Mouse (Mus musculus): ENCODE measurements at regions not wholly inside any gene's neighbourhood (a gene's known extent, or its start where the extent isn't known, plus 50 kb on each side); places are given as distances from the start of the nearest gene placed in this dataset.

DNA sequence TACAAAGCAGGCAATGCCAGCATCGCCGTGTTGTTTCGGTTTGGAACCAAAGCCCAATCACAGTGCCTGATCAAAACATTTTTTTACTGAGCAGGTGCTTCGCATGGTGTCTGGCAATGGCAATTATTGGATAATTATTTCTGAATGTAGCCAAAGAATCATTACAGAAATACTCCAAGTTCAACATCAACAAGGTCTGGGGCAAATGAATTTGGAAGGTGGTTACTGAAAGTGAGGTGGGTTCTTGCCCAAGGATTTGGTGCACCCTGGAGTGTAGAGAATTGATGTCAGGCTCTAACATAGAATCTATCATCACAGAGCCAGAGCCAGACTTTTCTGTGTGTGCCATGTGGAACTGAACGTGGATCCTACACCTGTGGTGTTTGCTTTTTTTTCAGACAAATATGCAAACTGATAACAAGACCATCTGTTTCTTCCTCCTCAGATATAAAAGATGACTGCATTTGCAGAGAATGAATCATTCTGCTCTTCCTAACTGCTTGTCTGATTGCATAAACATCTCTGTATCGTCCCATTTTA, 2240.9 kb upstream of the Gm7489 start:
- no peak for DNase-seq (ENCODE audit: low spot score)

DNA sequence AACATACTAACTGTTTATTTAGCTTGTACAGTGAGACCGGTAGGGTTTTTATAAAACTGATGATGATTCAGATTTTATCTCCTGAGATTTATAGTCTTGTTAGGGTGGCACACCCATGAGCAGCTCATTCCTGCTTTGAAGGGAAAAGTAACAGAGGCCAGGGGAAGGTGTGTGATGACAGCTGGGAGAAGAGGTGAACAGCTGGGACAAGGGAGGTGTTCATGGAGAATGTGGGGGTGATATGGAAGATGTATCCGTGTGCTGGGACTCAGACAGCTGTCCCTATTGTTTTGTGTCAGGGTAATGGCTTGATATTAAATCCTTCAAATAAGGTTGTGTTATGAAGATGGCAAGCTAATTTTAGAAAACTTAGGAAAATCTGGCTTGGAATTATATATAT, 2238.4 kb upstream of the Gm7489 start:
- no peak for DNase-seq (ENCODE audit: low spot score)

DNA sequence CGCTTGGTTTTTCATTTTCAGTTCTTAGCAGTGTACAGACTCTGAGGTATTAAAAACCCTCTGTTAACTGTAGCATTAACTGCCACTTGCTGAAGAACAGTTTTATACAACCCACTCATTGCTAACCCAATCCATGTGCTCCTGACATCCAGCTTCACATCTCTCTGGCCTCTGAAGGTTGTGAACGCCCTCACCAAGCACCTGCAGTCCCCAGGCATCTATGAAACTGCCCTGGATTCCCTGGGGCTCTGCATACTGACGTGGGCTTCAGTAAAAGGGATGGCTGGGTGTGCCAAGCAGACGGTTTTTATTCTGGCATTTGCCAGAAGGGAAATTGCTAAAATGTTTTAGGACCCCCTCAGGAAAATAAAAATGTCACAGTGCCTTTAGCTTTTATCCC, 2232.2 kb upstream of the Gm7489 start:
- DNase-seq (ENCODE audit: low spot score), result no peak

DNA sequence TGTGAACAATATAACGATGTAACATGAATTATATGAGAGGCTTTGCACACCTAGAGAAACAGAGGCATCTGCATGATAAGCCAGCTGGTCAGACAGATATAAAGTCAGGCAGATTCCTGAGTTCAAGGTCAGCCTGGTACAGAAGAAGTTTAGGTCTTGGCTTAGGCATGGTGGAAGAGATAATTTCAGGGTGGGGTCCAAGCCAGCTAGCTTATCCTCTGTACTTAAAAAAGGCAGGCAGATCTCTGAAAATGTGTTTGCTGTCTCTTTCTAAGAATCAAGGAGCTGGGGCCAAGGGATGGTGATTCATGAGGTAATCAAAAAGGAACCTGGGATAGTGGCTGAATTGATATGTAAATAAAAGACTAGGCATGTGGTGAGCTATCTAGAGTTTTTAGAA, 2227.1 kb upstream of the Gm7489 start:
- DNase-seq (ENCODE audit: low spot score), result no peak

DNA sequence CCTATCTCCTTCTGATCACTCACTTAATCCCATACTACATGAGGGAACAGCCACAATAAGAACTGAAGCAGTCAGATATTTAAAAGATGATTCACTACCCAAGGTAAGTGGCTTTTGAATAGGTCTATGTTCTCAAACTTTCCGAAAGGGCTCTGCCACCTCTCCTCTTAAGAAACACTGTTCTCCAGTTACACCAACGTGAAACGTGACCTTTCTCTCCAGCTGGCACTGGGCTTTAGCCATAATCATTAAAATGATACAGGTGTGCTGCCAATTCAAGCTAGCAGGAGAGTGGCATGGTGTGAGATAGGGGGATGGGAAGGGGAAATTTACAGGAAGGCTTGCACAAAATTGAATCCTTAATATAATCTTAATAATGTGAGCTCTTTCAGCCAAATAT, 2216.4 kb upstream of the Gm7489 start:
- DNase-seq (ENCODE audit: low spot score), result no peak

DNA sequence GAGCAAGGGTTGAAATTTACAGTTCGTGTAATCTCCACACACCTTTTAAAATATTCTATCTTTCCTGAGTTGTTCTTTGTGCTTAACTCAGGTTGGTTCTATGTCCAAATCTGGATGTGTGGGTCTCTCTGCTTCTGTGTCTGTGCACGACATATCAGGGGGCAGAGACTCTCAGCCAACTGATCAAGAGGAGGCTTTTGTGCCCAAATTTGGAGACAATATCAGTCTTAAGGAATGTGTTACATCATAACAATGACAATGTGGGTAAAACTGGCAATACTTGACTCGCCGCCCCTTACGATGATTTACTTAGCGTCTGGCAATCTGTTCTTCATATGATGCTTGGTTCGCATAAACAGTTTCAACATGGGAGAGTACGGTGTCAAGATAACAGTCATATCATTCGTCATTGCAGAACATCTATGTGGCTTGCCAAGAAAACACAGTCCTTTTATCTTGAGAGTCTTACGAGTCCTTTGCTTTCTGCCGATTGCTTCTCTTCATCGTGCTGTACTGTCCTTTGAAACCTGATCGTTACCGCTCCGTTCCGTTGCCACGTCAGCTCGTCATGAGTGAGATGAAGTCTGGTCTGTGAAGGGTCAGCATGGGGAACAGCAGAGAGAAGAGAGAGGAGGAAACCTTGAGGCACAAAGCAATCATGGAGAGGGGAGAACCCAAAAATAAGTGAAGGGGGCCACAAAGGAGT, 2212.9 kb upstream of the Gm7489 start:
- DNase-seq (ENCODE audit: low spot score), result no peak

DNA sequence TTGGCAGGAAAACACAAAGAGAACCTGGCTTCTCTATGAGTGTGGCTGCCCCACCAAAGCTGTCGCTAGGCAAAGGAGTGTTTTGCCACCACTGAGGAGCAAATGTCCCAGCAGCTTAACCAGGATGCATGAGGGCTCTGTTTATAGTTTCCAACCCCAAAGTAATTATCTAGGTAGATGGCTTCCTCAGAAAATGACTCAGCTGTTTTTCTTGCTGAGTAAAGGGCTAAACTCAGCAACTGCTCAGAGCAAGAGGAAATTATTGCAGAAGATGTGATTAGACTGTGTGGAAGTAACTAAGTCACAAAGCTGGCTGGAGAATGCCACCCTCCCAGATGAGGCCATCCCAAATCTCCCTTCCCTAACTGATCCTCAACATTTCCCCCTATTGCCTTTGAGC, 2211.2 kb upstream of the Gm7489 start:
- DNase-seq (ENCODE audit: low spot score), result no peak

DNA sequence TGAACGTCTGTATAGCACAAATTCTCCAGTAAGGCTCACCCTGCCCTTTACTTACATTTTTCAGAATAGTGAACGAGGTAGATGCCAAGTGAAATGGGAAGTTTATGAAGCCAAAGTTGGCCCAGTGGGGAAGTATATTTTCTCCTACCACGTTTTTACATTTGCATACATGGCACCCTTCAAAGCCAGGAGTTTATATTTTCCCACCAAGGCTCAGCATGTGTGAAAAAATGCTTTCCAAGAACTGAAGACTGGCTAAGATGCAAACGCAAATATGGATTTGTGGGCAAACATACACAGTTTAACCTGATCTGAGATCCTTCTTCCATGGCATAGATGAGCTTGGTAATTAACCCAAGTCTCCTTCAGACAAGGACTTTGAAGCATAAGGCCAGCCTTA, 2209.4 kb upstream of the Gm7489 start:
- DNase-seq (ENCODE audit: low spot score), result no peak

DNA sequence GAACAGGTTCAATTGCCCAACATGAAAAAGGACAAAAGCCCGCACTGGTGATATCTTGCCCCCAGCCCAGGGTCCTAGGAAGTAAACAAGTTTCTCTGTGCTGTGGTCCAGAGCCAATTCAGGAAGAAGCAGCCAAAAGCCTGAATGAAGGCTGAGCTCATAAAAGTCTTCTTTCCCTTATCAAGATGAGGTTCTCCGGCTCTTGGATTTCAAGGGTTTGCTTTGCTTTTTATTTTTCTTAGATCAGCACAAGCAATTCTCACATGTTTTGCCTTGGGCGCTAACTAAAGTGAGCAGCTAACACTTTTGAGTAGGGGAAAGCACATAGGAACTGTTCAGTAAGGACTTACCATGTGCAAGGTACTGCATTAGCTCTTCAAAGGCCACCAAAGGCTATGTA, 2208.0 kb upstream of the Gm7489 start:
- no peak for DNase-seq (ENCODE audit: low spot score)

DNA sequence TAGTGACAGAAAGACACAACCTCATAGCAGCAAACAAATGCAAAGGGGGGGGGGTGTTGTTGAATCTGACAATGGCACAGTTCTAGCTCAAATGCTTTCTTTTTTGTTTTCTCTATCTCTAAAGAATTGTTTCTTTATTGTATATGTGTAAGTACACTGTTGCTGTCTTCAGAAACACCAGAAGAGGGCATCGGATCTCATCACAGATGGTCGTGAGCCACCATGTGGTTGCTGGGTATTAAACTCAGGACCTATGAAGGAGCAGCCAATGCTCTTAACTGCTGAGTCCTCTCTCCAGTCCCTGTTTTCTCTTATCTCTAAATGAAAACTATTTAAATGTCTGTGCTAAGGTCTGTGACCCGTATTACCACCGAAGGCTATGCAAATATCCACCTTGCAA, 2207.4 kb upstream of the Gm7489 start:
- DNase-seq (ENCODE audit: low spot score), result no peak

DNA sequence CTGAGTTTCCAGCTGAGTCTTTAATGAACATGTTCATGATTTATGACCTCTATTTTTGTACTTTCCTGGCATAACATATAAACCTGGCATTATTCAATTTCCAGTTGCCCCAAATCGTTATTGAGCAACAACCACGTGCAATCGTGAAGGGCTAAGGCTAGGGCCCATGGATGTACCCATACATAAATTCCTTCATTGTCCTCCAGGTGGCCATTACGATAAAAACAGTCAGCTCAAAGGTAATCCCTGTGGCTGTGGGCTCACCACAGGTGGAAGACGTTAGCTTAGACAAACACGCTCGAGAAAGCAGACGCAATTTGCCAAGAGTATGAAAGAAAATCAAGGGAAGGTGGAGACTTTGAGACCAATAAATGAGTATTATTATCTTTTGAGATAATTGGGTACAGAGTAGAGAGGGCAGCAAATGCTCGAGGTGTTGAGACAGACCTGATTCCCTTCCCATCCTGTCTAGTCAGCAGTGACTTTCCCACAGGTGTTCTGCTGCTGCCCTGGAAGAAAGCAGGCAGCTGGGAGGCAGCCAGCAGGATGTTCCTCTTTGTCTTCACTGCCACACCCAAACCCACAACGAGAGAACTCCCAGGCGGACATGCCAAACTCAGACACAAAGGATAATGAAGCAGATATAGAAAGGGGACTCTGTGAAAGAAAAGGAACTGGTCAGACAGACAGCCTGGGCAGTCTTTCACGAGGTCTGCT, 2205.4 kb upstream of the Gm7489 start:
- DNase-seq (ENCODE audit: low spot score), result no peak

DNA sequence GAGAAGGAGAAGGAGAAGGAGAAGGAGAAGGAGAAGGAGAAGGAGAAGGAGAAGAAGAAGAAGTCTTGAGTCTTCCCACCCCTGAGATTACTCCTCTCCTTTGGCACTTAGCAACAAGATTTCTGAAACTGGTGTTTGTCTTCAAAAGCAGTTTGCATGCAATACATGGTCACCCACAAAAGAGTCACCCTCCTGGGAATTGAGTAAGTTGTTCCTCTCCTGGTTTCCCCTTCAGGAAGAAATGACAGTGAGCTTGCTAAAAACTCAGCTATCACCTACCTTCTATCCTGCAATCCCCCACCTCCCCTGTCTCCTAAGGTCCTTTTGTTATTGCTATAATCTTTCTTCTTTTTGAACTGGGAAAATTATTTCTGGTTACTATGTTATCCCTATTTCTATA, 2204.2 kb upstream of the Gm7489 start:
- DNase-seq (ENCODE audit: low spot score), result no peak

DNA sequence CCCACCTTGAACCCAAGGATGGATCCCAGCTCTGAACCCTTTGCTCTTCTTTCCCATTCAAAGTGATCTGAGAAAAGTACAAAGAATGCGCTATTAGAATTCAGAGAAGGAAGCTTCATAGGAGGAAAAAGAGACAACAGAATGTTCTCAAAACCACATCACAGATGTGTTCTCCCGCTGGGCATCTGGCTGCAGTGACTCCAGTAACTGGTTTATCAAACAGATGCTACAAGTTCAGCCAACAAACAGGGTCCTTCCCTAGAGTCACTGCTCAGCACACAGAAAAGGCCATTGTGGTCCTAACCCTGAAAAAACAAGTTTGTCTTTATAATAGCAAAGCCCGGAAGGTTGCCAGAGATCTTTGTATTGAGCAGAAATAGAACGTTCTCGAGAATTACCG, 2203.5 kb upstream of the Gm7489 start:
- DNase-seq (ENCODE audit: low spot score), result no peak

DNA sequence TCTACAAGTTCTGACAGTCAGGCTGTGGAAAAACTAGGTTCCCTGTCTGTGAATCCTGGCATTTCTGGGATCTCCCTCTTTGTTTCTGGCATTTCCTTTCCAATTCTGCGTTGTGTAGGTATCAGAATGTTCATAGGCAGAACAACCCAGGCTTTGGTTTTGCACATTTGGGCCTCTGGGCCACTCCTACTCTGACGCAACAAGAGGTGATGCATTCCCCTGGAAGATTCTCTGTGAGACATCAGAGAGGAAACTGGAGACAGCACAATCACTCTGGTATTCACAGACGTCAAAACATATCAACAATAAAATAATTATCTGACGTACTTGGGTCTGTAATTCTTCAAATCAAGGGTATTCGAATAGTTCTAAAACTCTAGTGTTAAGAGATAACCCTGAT, 2202.4 kb upstream of the Gm7489 start:
- DNase-seq (ENCODE audit: low spot score), result no peak

DNA sequence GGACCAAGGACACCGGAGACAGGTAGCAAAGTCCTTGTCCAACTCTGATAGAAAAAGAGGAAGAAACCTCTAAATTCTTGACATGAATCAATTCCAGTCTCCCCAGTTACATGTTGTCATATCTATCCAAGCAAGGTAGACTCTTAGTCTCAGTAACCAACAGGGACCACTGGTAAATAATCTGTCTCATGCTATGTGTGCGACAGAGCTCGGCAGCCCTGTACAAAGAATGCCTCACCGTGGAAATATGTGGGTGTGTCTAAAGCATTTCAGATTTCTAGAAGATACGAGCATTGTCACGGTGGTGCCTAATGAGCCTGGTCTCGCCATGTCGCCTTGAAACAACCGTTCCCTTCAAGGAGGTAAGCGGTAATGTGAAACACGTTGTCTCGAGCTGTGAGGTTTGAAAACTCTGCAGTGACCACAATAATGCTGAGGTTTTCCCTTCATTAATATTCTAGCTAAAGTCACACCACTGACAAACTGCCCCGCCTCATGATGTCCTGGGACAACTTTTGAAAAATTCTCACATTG, 2197.6 kb upstream of the Gm7489 start:
- no peak for DNase-seq (ENCODE audit: low spot score)

DNA sequence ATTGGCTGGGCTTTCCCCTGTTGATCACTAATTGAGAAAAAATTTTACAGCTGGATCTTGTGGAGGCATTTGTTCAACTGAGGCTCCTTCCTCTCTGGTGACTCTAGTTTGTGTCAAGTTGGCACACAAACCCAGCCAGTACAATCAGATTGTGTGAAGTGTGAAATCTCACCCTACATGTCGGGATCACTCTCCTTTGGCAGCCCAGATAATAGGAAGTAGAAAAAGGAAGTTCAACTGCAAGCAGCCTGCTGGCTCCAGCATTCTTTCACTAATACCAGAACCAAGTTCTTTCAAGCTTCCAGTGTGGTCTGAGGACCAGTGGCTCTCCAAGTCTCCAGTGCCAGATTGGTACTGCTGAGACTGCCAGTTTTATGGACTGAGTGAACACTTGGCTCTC, 2195.2 kb upstream of the Gm7489 start:
- no peak for DNase-seq (ENCODE audit: low spot score)

DNA sequence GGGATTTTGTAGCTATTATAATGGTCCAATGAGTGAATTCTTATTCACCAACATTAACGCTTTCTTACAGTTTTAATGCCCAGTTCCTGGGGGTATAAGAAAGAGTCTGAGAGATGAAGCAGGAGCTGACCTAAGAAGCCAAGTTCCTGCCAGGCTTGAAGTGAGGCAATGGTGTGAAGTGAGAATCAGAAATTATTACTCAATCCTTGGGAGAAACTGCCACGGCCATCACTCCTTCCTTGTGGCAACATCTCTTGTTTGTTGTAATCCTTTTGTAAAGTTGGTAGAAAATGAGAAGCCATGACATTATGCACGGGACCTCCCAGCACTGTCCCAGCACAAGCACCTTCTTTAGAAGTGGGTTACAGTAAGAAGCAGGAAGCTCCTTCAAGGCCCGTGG, 2192.0 kb upstream of the Gm7489 start:
- peak; percentile 56 for DNase-seq (ENCODE audit: low spot score)

DNA sequence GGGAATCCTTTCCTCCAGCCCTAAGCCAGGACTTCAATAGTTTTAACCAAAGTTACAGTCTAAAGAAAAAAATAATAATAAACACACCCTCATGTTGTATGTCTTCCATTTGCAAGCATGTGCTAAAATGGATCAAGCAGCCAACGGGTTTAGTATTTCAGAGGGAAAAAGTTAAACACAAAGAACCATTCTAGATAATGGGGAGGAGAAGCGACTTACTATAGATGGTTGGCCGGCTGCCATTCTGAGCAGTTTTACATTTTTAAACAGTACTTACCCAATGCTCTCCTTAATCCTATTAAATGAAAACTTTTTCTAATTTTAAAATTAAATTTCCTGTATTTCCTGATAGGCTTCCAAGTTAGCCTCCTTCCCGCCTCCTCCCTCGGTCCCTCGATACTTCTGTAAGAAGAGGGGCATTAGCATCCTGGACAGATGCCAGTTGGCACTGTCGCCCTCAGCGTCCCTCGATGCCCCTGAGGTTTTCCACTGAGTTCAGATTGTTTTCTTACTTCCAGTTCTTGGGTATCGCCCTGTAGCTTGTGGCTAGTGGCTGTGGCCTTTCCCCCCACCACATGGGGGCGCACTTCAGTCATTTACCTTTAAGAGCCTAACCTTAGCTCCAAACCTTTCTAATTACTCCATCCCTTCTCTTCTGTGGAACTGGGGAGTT, 2188.2 kb upstream of the Gm7489 start:
- peak; percentile 60 for DNase-seq (ENCODE audit: low spot score)

DNA sequence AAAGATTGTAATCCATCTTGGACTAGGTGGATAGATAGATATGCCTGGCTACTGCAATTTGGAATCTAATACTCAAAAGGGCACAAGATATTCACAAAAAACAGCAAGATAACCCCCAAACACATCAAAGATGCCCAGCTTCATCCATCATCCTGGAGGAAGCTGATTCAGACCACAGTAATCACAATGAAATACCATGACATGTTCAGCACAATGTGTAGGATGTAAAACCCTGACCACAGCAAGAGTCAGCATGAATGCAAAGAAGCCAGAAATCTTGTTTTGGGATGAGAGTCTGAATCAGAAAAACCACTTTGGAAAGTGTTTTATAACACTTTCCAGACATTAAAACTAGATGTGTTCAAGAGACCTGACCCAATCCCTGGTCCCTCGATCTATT, 2180.5 kb upstream of the Gm7489 start:
- no peak for DNase-seq (ENCODE audit: low spot score)

DNA sequence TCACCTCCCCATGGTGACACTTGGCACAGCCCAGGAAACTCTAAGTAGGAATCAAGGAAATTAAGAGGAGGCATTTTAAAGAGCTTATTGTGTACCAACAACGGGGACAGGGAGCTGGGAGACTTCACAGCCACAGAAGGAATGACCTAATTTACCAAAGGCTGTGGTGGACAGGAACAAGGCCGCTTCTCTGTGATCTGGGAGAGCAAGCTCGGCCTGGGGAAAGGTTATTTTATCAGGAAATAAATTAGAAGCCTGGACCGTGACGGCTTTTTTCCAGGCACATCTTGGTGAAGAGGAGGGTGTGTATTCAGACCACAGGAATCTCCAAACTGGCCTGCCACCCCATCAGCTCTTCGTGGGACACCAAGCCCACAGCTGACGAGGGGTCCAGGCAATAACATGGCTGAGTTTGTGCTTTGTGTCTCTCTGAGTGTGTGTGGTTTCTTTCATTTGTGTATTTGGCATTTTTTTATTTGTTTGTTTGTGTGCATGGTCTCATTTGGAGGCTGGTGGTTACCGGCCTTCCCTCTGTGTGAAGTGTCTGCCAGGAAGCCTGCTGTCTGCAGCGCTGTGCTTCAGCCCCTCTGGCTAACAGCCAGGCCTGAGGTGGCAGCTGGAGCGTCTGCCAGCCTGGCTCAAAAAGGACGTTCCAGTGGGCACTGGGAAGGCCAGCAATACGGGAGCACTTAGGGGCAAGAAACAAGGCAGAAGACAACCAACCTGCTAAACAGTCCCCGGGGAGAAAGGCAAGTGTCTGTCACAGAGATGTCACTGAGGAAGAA, 2174.6 kb upstream of the Gm7489 start:
- DNase-seq (ENCODE audit: low spot score), result peak; percentile 63

DNA sequence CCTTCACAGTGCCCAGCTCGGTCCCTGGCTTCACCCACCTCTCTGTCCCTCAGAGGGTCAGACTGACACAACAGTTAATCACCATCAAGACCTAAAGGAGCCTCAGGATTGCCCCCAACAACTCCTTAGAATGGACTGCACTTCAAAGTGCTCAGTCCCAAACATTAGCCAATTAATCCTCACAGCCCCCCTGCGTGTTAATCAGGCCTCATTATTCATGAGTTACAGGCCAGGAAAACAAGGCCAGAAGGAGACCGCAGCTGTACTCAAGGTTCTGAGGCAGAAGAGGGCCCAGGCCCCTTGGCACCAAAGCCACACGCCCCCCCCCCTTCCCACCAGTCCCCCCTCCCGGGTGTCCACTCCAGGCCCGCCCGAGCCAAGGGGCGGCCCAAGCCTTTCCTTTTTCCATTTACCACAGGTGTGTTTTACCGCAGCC, 2163.8 kb upstream of the Gm7489 start:
- DNase-seq (ENCODE audit: low spot score), result no peak

DNA sequence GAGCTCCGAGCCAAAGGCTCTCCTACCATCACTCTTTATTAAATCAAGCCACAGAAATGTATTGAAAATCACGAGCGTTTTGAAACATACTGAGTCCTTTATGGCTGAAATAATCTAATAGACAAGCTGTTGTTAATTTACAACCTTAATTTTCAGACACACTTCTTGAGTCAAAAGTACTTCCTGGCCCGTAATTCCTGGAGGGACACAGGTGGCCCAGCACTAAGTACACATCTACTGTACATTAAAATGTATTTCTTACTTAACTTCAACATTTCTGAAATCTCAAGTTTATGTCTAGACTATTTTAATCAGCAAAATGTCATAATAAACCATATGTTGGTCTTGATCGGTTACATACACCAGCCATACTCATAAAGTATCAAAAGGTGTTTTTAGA, 2163.3 kb upstream of the Gm7489 start:
- DNase-seq (ENCODE audit: low spot score), result no peak

All from adipocyte (in vitro differentiated cells).